Mouse (Mus musculus): ENCODE results near the gene Atp6v1e1.

GRCm38 (mm10) chr6:120777533-120777932 is 45.1 kb downstream of the Atp6v1e1 start:
- TF ChIP-seq CTCF (IDR thresholded peaks at IDR 0.05; ENCODE audit: control insufficient read depth, insufficient read depth, low read length), result no peak
- no peak for TF ChIP-seq POLR2A (IDR thresholded peaks at IDR 0.05; ENCODE audit: borderline replicate concordance, control insufficient read depth, low read depth, low read length)

Data from bone marrow, adult 2 months (tissue).